Mouse (Mus musculus) kidney, embryonic 14.5 days (tissue): ENCODE results near the gene Ubl3. TPM values are rescaled to one million over a fixed set of nuclear protein-coding genes. Genes with fewer than 3 reads are reported as not detected.
A peak's percentile ranks its signal among the peaks of the same experiment; 100 is the strongest.

Experiments used
- ATAC-seq: fragments of 200-750 bp; cut with Nextera tagmentation; 2 replicates; pipeline ENCODE4 v1.8.0; 2017; ENCODE audit warnings: moderate number of reproducible peaks, mild to moderate bottlenecking, moderate TSS enrichment, moderate library complexity; ENCODE audit not compliant: low FRiP score, low TSS enrichment
- H3K27ac ChIP-seq: fragments of 300-500 bp; sonication (generic); 2 replicates; pipeline ENCODE4 v1.5.1; 2014; ENCODE audit warnings: low read depth, mild to moderate bottlenecking, low read length, moderate library complexity, mixed read lengths
- H3K27me3 ChIP-seq: fragments of 300-500 bp; sonication (generic); 2 replicates; pipeline ENCODE4 v1.6.1; 2014; ENCODE audit warnings: mild to moderate bottlenecking, low read length; ENCODE audit not compliant: control insufficient read depth, insufficient read depth
- H3K36me3 ChIP-seq: fragments of 300-500 bp; sonication (generic); 2 replicates; pipeline ENCODE4 v1.6.1; 2014; ENCODE audit warnings: low read length, mixed read lengths; ENCODE audit not compliant: control insufficient read depth, insufficient read depth
- H3K4me1 ChIP-seq: fragments of 300-500 bp; sonication (generic); 2 replicates; pipeline ENCODE4 v1.6.1; 2014; ENCODE audit warnings: low read length, mixed read lengths; ENCODE audit not compliant: control insufficient read depth, insufficient read depth
- H3K4me2 ChIP-seq: fragments of 300-500 bp; sonication (generic); replicated peaks from 2 replicates; pipeline ENCODE4 v1.6.1; 2014; ENCODE audit warnings: low read depth, mild to moderate bottlenecking, low read length
- H3K4me3 ChIP-seq: fragments of 300-500 bp; sonication (generic); 2 replicates; pipeline ENCODE4 v1.5.1; 2014; ENCODE audit warnings: mild to moderate bottlenecking, low read length
- H3K9ac ChIP-seq: fragments of 300-500 bp; sonication (generic); 2 replicates; pipeline ENCODE4 v1.6.1; 2014; ENCODE audit warnings: low read depth, mild to moderate bottlenecking, low read length, moderate library complexity
- H3K9me3 ChIP-seq: fragments of 300-500 bp; sonication (generic); 2 replicates; pipeline ENCODE4 v1.6.1; 2016; ENCODE audit warnings: low read length; ENCODE audit not compliant: control insufficient read depth
- WGBS: fragments of 180-500 bp; shearing (Covaris S2); extraction: QIAGEN DNeasy Blood & Tissue Kit; methylation state at CpG from one replicate; pipeline ENCODE4 v1.1.7; 2014; 5-methylcytosine and 5-hydroxymethylcytosine counted together
- polyA plus RNA-seq: library from polyadenylated mRNA; unstranded; fragments of >200 nt; fragmentation: Nextera tagmentation; extraction: Ambion mirVana; gene quantifications from 2 replicates; pipeline ENCODE4 v1.2.1, GENCODE M21; 2014

Gene Ubl3
- polyA plus RNA-seq, 1 experiment from 2014 or later: 78.2 TPM

DNA sequence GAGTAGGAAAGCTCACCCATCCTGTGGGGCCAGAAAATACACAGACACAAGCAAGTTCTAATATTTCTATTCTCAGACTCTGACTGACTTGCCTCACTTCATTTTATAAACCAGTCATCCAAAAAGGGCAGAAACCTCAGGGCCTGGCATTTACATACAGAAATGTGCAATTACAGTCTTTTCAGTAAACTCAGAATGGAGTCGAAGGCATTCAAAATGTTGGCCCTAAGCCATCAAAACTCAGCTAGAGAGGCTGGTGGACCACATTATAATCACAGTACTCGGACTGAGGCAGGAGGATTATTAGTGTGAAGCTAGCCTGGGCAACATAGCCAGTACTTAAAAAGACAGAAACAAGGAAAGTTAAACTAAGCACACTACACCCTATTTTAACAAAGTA is 5.6 kb downstream of the Ubl3 start:
- H3K4me2 ChIP-seq: no peak overlapping the region
- peaks cover 35% of the 10 kb centered on the region for H3K4me1 ChIP-seq
- H3K9ac ChIP-seq: no peak overlapping the region
- no peak overlapping the region for H3K4me3 ChIP-seq
- no peaks in the 10 kb centered on the region for H3K9me3 ChIP-seq
- no peaks in the 10 kb centered on the region for H3K27me3 ChIP-seq
- 61% methylated on average over 2 of the region's 2 CpGs for WGBS
- no peak overlapping the region for H3K27ac ChIP-seq
- no peak for ATAC-seq
- no peaks in the 10 kb centered on the region for H3K36me3 ChIP-seq

DNA sequence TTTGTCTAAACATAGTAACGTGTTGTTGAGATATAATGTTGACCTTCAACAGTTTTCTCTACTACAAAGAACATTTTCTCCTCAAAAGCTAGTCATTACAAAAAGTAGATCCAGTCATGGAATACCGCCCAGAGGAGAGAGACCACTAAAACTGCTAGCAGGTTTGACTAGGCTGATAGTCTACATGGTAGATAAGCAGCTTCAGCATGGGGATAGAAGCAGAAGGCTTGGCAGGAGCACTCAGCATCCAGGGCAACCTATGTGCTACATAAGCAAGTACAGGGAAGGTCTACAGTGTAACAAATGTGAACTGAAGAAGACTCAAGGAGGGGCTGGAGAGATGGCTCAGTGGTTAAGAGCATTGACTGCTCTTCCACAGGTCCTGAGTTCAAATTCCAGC is 7.9 kb downstream of the Ubl3 start:
- Histone ChIP-seq H3K9ac (no peak overlapping the region), H3K4me1 (peaks cover 31% of the 10 kb centered on the region; the same call in 1 of the 2 replicates), H3K36me3 (no peaks in the 10 kb centered on the region), H3K4me2 (no peak overlapping the region), H3K4me3 (no peak overlapping the region), H3K27me3 (no peaks in the 10 kb centered on the region), H3K27ac (no peak overlapping the region), H3K9me3 (no peaks in the 10 kb centered on the region)
- 93% methylated on average over 2 of the region's 2 CpGs for WGBS
- no peak for ATAC-seq

DNA sequence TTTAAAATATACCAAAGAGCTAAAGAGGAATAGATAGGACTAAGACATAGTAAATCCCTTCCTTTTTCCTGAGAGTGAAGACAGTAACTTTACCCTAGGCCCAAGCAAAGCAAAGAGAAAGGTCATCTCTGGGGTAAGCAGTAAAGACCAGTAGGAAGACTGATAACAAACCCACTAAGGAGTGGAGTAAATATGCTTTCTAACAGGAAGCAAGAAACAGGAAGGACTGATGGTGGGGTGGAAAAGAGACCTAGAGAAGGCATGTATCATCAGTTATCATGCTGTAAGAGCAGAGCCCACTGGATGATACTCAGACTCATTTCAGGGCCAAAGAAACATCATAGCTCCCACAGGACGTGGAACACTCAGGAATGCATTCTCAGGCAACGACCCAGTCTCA is 10.4 kb downstream of the Ubl3 start:
- H3K27me3 ChIP-seq: no peaks in the 10 kb centered on the region
- no peak overlapping the region for H3K27ac ChIP-seq
- peaks cover 19% of the 10 kb centered on the region for H3K4me1 ChIP-seq
- H3K4me2 ChIP-seq: no peak overlapping the region
- H3K9me3 ChIP-seq: no peaks in the 10 kb centered on the region
- H3K9ac ChIP-seq: no peak overlapping the region
- WGBS: 56% methylated on average over 2 of the region's 2 CpGs
- no peaks in the 10 kb centered on the region for H3K36me3 ChIP-seq
- H3K4me3 ChIP-seq: no peak overlapping the region
- ATAC-seq: no peak

DNA sequence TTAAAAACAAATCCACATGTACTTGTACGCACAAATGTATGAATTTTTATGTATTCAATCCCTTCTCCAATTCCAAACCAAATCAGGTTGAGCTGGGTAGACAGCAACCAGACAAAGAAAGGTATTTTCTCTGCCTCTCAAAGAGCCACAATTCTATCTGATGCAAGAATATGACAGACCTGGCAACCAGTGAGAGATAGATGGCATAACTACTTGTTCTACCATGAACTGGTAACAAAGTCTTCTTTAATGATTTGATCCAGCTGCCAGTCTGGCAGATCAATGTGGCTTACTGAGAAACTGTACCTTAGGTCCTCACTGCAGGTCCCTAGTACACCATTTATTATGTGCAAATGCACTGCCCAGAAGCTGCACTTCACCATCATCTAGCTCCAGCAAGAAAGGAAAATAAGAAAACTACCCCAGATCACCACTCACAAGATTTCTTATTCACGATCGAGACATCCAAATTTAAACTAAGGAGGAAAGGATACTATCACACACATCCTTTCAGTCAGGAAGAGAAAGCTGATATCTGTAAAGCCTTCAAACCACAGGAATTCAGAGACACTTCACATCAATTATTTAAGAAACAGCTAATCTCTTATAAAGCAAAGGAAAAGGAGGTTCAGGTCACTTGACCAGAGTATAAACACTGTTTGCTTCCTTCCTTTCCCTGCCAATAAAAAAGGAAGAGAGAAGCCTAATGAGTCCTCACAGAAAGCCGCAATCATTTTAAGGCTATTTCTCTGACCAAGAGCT is 16.7 kb downstream of the Ubl3 start:
- no peak overlapping the region for H3K4me2 ChIP-seq
- ATAC-seq: no peak
- no peaks in the 10 kb centered on the region for H3K36me3 ChIP-seq
- no peaks in the 10 kb centered on the region for H3K9me3 ChIP-seq
- no peak overlapping the region for H3K4me3 ChIP-seq
- H3K9ac ChIP-seq: no peak overlapping the region
- no peak overlapping the region for H3K27ac ChIP-seq
- no peaks in the 10 kb centered on the region for H3K27me3 ChIP-seq
- WGBS: 59% methylated on average over 4 of the region's 4 CpGs
- H3K4me1 ChIP-seq: peaks cover 12% of the 10 kb centered on the region

DNA sequence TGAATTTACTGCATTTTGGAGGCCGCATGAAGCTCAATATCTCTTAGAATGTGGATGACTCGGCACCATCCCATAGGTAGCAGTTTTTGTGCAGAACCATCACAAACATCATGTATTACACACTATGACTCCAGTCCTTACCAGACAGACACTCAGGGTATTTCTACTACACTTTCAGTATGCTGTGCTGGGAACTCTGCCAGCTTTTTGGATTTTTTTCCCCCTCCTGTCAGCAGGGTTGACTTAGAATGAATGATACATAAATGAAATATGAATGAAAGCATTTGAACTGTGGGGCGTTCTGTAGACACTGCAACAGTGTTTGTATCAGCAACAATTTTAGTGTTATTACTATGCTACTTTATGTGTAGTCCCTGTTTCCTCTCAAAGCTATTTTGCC is 17.9 kb downstream of the Ubl3 start:
- no peaks in the 10 kb centered on the region for H3K9me3 ChIP-seq
- peaks cover 12% of the 10 kb centered on the region for H3K4me1 ChIP-seq
- no peaks in the 10 kb centered on the region for H3K36me3 ChIP-seq
- 71% methylated on average over 3 of the region's 3 CpGs for WGBS
- H3K4me2 ChIP-seq: no peak overlapping the region
- no peaks in the 10 kb centered on the region for H3K27me3 ChIP-seq
- no peak overlapping the region for H3K4me3 ChIP-seq
- H3K9ac ChIP-seq: no peak overlapping the region
- H3K27ac ChIP-seq: no peak overlapping the region
- ATAC-seq: no peak

DNA sequence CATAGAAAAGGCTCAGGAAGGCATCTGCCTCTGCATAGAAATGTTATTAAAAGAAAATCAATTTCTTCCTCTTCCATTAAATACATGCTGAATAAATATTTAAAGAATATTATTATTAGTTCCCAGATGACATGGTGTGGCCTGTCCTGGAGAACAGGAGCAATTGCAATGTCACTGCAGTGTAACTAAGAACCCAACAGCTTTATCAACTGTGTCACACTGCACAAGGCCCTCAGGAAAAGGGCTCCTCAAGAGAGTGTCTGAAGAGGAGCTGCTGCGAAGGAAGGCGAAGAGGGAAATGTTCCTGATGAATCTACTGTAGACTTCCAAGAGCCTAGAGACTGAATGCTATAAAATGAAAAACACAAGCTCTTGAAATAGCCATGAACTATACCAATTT is 18.7 kb downstream of the Ubl3 start:
- no peak for ATAC-seq
- H3K27me3 ChIP-seq: no peaks in the 10 kb centered on the region
- H3K4me3 ChIP-seq: no peak overlapping the region
- WGBS: 93% methylated on average over 2 of the region's 2 CpGs
- peaks cover 12% of the 10 kb centered on the region for H3K4me1 ChIP-seq
- H3K9me3 ChIP-seq: no peaks in the 10 kb centered on the region
- no peak overlapping the region for H3K9ac ChIP-seq
- H3K36me3 ChIP-seq: no peaks in the 10 kb centered on the region
- H3K27ac ChIP-seq: no peak overlapping the region
- H3K4me2 ChIP-seq: no peak overlapping the region

DNA sequence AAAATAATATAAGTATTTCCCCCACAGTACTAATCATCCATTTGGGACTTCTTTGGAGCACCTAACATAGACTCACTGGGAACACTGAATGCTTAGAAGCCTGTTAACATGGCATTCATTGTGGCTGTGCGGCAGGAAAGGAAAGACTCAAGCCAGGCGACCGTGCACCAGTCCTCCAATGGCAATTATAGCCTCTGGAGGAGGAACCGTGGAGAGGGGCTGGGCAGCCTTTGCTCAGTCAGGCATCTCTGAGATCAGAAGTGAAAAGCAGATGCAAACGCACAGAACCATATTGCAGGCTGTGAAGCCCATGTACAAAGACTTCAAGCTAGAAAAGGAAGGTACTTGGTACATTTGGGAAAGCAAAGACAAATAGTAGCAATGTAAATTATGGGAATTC is 20.4 kb downstream of the Ubl3 start:
- Histone ChIP-seq H3K27me3 (no peaks in the 10 kb centered on the region), H3K36me3 (no peaks in the 10 kb centered on the region), H3K4me2 (no peak overlapping the region), H3K4me3 (no peak overlapping the region), H3K4me1 (peaks cover 8% of the 10 kb centered on the region; the same call in 1 of the 2 replicates), H3K9me3 (no peaks in the 10 kb centered on the region), H3K27ac (no peak overlapping the region), H3K9ac (no peak overlapping the region)
- 13% methylated on average over 5 of the region's 5 CpGs for WGBS
- ATAC-seq: peak; percentile 57; the same call in 1 of the 2 replicates

DNA sequence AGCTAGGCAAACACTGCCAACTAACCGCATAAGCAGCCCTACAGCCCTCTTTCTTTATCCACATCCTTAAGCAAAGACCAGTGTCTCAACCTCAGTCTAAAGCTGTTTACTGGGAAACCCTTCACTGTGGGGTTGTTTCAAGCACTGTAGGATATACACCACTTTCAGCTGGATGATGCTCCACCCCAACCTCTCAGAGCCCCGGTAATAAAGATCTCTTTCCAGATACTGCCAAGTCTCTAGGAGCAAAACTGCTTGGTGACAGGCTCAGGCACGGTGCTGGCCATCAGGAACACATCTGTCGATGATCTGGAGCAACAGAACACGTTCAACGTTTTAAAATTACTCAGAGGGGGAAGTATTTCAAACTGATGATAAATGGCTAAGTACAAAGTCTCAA is 25.0 kb downstream of the Ubl3 start:
- no peak for ATAC-seq
- Histone ChIP-seq H3K36me3 (no peaks in the 10 kb centered on the region), H3K4me2 (no peak overlapping the region), H3K9ac (no peak overlapping the region), H3K27me3 (no peaks in the 10 kb centered on the region), H3K27ac (no peak overlapping the region), H3K9me3 (no peaks in the 10 kb centered on the region), H3K4me1 (peaks cover 6% of the 10 kb centered on the region; the same call in 1 of the 2 replicates), H3K4me3 (no peak overlapping the region)
- WGBS: 34% methylated on average over 6 of the region's 6 CpGs

DNA sequence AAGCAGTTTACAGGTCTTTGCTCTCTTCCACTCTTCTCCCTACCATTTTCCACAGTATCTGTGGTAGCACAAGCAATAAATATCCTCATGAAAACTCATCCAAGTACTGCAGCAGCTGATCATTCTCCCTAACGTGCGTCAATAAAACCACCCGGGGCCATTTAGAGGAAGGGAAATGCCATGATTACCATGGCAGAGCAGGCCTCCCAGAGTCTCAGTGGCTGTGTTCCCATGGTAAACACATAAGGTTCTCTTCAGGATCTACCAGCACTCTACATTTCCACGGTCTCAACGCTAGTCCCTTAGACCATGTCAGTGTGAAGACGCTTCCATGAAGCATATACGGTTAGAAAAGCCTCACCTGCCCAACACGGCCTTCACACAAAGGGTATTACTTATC is 26.0 kb downstream of the Ubl3 start:
- Histone ChIP-seq H3K9ac (no peak overlapping the region), H3K4me1 (0 out of 2 replicates have a peak, but pooled peaks cover 2% of the 10 kb centered on the region), H3K9me3 (no peaks in the 10 kb centered on the region), H3K27ac (no peak overlapping the region), H3K27me3 (no peaks in the 10 kb centered on the region), H3K36me3 (no peaks in the 10 kb centered on the region), H3K4me2 (no peak overlapping the region), H3K4me3 (no peak overlapping the region)
- ATAC-seq: no peak
- 64% methylated on average over 8 of the region's 8 CpGs for WGBS
